Mouse (Mus musculus) c-Kit-positive CD71-positive TER-119-positive erythroid progenitor cells, embryonic 14.5 days (primary cell): Measurements from ENCODE around the gene Anxa4.

Experiments
- DNase-seq: peaks from one replicate; pipeline ENCODE4 v3.0.0-alpha.2; 2013; ENCODE audit warnings: low spot score

Anxa4 gene

DNA sequence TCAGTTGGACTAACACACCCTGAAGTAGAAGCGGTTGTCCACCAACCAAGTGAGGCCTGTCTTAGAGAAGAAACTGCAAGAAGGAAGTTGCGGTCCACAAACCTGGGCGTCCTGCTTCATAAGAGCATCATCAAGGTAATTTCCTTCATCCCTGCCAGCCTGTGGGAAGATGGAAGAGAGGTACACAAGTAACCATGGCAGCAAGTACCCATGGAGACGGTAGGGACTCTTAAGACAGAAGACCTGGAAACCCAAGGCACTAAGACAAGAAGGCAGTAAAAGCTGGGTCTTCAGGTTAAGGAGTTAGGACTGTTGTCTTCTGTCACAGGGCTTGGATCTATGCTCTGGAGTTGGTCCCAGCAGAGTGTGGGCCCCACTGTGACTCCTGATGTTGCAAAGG lies 42.4 kb downstream of the Anxa4 start:
- DNase-seq = no peak

DNA sequence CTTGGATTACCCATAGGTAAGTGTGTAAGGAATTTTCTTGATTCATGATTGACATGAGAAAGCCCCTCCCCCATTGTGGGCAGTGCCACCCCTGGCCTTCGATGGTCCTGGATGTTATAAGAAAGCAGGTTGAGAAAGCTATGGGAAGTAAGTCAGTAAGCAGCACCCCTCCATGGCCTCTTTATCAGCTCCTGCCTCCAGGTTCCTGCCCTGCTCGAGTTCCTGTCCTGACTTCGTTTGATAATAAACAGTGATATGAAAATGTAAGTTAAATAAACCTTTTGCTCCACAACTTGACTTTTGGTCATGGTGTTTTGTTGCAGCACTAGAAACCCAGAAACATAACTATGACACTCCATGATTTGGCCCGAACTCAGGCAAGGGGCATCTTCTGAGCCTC lies 43.6 kb downstream of the Anxa4 start:
- no peak for DNase-seq

DNA sequence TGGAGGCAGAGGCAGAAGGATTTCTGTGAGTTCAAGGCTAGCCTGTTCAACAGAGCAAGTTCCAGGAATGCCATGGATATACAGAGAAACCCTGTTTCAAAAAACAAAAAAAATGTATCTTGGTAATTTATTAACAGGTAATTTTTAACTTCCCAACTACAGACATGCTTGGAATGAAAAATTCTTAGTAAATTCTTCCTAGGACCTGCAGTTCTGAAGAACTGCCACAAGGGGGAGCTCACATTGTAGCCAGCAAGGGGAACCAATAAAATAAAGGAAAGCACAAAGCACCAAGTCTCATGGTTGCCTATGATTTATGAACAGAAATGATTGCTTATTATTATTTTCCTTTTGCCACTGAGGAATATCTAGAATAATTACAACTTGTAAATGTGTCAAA lies 46.2 kb downstream of the Anxa4 start:
- DNase-seq = peak; percentile 52

DNA sequence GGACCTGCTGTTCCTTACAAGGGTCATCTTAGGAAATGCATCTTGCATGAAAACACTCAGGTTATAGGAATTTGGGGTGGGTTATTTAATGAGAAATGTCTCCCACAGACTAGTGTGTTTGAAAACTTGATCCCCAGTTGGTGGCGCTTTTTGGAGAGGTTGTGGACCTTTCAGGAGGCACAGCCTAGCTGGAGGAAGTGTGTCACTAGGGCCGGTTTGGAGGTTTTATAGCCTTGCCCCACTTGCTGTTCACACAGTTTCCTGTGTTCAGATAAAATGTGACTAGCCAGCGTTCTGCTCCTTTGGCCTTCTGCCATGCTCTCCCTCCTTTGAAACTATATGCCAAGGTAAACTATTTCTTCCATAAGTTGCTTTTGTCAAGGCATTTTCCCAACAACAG lies 52.7 kb downstream of the Anxa4 start:
- DNase-seq = no peak

DNA sequence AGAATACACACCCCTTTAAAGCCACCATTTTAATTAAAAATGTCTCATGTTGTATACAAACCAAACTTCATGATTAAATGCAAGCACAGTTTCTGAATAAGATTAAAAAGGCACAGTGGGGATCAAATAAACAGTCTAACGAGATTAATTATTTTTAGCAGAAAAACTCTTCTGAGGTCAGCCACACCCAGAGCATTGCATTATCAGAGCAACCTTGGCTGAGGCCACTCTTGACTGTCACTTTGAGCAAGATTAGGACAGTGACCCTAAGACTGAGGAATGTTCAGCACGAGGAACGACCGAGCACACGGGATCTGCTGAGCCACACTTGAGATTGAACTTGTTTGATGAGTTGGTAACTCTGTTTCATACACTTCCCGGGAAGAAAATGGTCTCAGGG lies 56.6 kb downstream of the Anxa4 start:
- peak; percentile 19 for DNase-seq

DNA sequence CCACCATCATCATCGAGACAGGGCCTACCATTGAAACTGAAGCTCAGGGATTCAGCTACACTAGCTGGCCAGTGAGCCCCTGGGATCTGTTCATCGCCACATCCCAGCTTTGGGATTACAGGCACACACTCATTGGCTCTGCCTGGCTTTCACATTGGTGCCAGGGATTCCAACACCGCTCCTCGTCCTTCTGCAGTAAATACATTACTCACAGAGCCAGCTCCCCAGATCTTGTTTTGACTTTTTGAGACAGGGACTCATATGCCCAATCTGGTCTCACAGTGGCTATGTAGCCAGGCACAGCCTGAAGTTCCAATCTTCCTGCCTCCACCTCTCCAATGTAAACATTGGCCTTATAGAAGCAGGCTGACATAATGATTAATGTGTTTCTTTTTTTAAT lies 57.1 kb downstream of the Anxa4 start:
- no peak for DNase-seq

DNA sequence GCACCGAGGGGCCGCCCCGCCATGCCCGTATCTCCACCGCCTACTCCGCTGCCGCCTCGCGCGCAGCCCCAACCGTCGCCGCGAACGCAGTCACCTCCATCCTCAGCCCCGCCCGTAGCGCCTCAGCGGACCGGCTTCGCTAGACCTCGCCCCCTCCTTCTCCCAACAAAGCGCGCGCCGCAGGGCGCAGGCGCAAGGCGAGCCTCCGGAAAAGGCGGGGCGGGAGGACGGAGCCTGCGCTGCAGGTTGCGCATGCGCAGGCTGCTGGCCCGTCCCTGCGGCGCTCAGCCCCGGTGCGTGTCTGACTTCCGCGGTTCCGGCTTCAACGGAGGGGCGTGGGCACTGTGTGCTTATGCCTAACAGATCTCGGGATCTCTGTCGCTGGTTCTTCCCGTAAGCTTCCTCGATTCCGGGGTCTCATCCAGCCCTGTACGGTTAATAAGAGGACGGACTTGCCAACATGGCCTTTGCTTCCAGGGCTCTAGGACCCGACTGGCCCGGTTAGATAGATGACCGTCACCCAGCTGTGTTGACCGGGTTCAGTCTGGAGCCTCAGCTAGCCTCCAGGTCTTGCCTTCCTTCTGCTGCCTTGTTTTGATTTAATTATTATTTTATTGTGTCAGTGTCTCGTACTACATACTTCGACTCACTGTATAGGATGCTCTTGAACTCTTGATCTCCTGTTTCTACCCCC lies 60.1 kb downstream of the Anxa4 start, which contains the start of gene Gmcl1:
TSS of gene Gmcl1 (minus strand) at position 201 of the 694 bp plus-strand sequence.
- DNase-seq = peak; percentile 98

DNA sequence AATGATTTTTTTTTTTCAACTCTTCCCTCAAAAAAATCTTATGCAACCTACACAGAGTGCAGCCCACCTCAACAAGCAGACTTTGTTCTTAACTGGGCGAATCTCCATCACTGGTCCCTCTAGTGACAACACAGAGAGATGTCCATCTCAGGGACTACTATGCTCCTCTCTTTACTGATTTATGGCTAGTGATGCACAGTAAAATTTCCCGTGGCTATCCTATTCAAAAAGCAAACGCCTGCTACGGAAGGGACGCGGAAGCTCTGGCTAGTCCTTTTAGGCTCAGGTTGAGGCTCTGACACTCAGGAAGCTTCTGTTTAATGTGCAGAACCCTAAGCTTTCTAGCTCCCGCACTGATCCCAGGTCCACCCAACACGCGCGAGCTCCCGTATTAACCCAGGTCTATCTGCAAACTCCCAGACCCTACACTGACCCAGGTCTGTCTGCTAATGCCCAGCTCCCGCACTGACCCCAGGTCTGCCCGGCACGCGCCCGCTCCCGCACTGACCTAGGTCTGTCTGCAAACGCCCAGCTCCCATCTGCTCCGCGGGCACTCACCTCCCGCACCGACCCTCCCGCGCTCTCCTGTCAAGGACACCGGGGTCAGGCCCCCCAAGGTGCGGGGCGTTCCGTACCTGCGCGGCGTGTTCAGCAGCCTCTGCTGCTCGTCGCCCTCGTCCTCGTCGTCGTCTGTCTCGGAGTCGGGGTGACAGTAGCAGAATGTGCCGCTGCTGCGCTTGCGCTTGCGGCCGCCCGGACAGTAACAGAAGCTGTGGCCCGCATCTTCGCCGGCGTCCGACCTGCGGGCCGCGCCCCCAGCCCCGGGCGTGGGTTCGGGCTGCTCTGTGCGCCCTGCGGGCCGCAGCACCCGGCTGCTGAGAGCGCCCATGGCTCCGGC lies 60.9 kb downstream of the Anxa4 start:
- DNase-seq = peak; percentile 21

DNA sequence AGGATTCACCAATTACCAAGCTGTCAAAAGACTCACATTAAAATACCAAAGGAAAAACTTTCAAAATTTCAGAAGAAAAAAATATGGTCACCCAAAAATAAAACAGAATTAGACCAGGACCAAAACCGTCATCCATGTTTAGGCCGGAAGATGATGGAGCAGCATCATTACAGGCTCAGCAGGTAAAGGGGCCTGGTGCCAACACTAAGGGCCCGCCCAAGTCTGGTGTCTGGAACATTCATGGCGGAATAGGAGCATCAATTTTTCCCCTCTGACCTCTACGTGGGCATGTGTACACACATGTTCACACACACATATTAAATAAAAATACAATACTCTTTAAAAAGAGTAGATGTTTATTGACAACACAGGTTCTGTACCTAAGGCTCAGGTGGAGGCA lies 64.7 kb downstream of the Anxa4 start:
- DNase-seq = no peak

DNA sequence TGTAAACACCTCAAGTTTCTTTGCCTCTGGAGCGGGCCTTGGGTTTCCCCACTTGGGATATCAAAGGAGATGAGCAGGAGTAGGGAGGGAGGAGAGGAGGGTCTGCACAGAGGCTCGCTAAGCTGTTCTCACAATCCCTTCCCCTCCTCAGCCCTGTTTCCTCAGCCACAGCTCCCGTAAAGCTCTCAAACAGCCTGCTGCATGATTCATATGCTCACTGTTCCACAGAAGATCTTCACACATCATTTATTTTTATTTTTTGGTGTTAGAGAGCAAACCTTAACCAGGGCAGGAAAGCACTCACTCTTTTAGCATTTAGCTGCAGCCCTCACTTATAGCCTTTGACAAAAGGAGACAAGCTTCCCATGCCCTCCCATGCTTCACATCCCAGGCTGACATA lies 71.4 kb downstream of the Anxa4 start:
- no peak for DNase-seq

DNA sequence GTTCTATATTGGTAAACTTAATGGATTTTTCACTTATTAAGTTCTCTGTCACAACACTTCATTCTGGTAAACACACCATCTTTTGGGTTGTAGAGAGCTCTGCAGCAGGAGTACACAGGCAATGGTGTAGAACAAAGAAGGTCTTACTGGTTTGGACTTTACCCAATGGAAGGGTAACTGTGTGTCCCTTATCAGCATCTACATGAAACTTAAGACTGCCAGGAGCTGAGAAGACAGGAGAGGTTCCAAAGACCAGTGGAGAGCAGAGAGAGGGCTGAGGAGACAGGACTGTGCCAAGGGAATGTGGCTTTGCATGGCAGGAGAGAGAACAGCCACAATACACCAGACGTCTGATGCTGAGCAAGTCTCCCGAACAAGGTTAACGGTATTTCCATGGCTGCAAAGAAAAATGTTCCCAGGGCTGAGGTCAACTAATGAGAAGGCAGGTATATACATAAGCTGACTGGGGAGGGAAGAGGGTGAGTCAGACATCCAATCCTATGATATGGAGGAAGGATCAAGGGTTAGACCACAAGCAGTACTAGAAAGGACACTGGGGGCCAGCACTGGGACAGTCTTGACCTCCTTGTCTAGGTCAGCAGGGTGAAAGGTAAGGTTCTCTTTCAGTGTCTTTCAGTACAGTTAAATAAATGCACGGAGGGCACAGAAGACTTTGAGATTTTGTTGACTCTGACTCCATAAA lies 85.2 kb downstream of the Anxa4 start:
- no peak for DNase-seq

DNA sequence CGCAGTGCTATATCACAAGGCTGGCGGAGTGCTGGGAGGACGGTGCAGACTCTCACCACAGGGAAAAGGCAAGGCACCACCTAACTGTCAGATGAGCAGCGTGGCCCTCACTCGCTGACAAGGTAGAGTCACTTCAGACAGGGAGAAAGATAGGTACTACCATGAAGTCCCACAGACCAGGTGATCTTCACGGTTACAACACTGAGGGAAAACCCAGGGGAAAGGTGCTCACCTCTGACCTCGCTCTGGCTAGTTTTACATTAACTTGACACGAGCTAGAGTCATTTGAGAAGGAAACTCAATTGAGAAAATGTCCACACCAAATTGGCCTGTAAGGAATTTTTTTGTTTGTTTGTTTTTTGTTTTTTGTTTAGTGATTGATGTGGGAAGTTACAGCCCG lies 90.8 kb downstream of the Anxa4 start:
- DNase-seq = no peak

DNA sequence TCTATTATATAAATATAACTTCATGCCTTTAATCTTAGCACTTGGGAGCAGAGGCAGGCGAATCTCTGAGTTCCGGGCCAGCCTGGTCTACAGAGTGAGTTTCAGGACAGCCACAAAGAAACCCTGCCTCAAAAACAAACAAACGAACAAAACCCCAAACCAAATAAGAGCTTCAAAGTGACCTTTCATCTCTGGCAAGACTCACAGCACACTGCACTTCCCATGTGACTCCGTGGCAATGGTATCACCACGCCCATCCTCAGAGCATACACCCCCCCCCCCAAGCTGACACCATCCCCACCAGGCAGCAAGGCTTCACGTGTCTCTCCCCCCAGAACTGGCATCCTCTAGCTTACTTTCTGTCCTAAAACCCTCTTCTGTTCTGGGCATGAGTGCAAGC lies 95.5 kb downstream of the Anxa4 start:
- DNase-seq = no peak

DNA sequence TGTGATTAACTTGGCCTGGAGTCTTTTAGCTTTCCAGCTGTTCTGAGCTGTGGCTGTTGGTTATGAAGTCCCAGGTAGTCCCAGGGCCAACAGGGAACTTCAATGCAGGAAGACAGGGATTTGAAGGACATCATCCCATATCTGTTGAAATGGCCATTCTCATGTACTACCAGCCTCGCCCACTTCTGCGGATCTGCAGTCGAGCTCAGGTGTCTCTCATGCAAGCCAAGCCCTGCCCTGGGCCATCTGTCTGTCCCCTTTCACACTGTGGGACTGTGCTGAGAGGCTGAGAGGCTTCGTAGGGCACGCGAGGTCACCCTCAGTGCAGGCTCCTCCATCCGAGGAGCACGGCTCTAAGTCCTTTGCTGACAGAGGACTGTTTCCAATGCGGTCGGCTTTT lies 97.2 kb downstream of the Anxa4 start:
- DNase-seq = no peak

DNA sequence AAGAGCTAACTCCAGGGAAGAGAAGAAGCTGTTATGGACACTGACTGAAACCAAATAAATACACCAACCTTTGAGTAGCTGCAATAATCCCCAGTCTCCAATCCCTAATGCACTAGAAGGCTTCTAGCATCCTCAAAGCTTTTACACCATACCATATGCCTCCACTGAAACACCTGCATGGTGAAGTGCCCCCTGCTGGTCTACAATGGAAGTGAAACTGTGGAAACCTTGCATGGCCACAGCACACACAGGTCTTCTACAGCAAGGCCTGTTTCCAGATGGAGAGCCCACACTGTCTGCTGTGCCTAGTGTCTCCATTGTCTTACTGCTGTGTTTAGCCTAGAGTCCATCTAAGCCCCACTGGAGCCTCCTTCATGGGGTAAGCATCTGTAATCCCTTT lies 98.9 kb downstream of the Anxa4 start:
- peak; percentile 71 for DNase-seq

DNA sequence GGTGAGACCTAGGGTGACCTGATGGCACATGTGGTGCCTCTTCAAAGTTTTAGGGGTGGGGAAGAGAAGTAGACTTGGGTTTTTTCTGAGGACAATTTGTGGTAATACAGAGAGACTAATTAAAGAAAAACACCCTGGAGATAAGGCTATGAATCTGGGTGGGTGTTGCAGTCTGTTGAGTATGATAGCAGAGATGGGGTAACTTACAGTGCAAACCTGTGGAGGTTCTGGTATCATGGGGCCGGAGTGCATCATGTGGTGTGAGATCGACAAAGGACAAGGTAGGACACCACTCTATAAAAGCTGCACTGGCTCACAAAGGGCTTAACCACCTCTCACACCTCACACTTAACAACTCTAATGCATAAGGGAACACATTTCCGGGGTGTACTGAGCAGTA lies 103.7 kb downstream of the Anxa4 start:
- peak; percentile 37 for DNase-seq

DNA sequence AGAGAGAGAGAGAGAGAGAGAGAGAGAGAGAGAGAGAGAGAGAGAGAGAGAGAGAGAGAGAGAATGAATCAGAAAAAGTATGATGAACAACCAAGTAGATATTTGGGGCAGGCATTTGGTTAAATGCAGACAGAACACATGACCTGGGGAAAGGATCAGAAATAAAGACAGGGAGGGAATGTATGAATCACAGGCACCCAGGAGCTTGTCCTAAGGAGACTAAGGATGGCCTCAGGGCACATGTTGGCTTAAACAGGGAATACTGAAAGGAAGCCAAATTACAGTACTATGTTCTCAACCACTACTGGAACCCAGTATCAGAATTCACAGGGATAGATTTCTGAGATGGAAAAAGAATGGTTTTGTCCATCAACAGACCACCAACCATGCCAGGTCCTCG lies 106.4 kb downstream of the Anxa4 start:
- DNase-seq = no peak
